Comparison of ENCODE assay signal across 8 mouse cellular contexts in the genomic region with DNA sequence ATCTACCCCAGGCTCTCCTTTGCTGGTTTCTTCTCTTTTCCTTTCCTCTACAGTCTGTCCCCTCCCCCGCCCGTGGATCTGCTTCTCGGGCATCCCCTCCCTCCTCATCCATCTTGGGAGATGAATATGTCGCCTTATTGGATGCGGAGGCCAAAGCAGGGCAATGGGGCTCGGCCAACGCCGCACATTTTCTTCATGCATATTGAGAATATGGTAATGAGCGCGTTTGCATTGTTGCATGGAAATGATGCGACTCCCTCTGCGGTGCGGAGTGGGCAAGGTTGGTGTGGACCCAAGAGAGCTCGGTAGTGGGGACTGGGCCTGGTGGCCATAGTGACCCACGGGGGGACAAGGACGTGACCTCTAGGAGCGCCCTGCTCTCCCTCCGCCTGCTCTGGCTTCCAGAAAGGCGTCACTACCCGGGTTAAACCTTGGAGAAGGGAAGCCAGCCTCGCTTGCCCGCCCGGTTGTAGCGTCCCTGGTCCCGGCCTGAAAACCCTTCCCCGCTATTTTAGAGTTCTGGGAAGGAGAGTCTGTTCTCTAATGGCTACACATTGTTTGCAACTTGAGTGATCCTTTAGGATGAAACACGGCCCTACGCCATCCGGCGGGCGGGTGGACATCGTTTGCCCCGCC. TPM values are rescaled to one million over a fixed set of nuclear protein-coding genes. Genes with fewer than 3 reads are reported as not detected.
DNase-seq lines count a peak whose midpoint lies in the region; ATAC-seq and TF ChIP-seq lines count a peak whose summit lies in the region.
"Had no signal": no experiment of that assay in that cellular context is flagged by ENCODE, and none has a peak within 500 bp of the region (broad histone marks: within the 10 kb centered on the region; RNA-seq: fewer than 3 reads in every experiment).

No protein-coding gene starts in this region.

- no peaks in the 10 kb centered on the region for H3K9me3 ChIP-seq in embryonic facial prominence, embryonic 11.5 days (replicated peaks; ENCODE audit: control insufficient read depth, low read length)
- H3K9me3 ChIP-seq in intestine, postnatal 0 days (ENCODE audit: control insufficient read depth), result no peaks in the 10 kb centered on the region
- no peaks in the 10 kb centered on the region for H3K9me3 ChIP-seq in midbrain, embryonic 10.5 days (replicated peaks)

- peak; percentile 22 for DNase-seq in ZHBTc4 (ENCODE audit: low read depth, low spot score)
- DNase-seq in embryonic facial prominence, embryonic 11.5 days (ENCODE audit: low spot score), result peak; percentile 41
- peak; percentile 74 for DNase-seq in midbrain, embryonic 10.5 days (ENCODE audit: low spot score)
- no peak for DNase-seq in thymus, postnatal 25 days
- no peak for DNase-seq in frontal cortex, postnatal 36 days (ENCODE audit: low spot score in 2 of 2)
- DNase-seq in left cerebral cortex, adult 2 months (ENCODE audit: extremely low spot score in 1 of 2, low spot score in 2 of 2), result no peak

- peaks cover 35% of the 10 kb centered on the region for H3K27me3 ChIP-seq in embryonic facial prominence, embryonic 11.5 days (ENCODE audit: control insufficient read depth, insufficient read depth, low read length)
- H3K27me3 ChIP-seq in intestine, postnatal 0 days (replicated peaks; ENCODE audit: control insufficient read depth, insufficient read depth, low read length), result peaks cover 82% of the 10 kb centered on the region
- H3K27me3 ChIP-seq in midbrain, embryonic 10.5 days (ENCODE audit: low read depth, poor library complexity, severe bottlenecking), result peaks cover 88% of the 10 kb centered on the region

- H3K36me3 ChIP-seq in embryonic facial prominence, embryonic 11.5 days (replicated peaks; ENCODE audit: control insufficient read depth, insufficient read depth, low read depth, low read length), result no peaks in the 10 kb centered on the region
- no peaks in the 10 kb centered on the region for H3K36me3 ChIP-seq in intestine, postnatal 0 days (ENCODE audit: control insufficient read depth, insufficient read depth)
- H3K36me3 ChIP-seq in midbrain, embryonic 10.5 days, result no peaks in the 10 kb centered on the region

- TF ChIP-seq CTCF in intestine, postnatal 0 days (IDR thresholded peaks at IDR 0.05; ENCODE audit: low read depth), result no peak
- TF ChIP-seq CTCF in left cerebral cortex, adult 2 months (IDR thresholded peaks at IDR 0.05), result no peak

- ATAC-seq in embryonic facial prominence, embryonic 11.5 days (replicated peaks; ENCODE audit: insufficient number of reproducible peaks, low FRiP score, low TSS enrichment, low read depth), result no peak
- no peak for ATAC-seq in intestine, postnatal 0 days

- peaks cover 7% of the 10 kb centered on the region for H3K4me1 ChIP-seq in embryonic facial prominence, embryonic 11.5 days (ENCODE audit: control insufficient read depth, insufficient read depth, low read length)
- 0 out of 2 replicates have a peak, but pooled peaks cover 4% of the 10 kb centered on the region for H3K4me1 ChIP-seq in intestine, postnatal 0 days (replicated peaks; ENCODE audit: control insufficient read depth, insufficient read depth, low read length)
- H3K4me1 ChIP-seq in midbrain, embryonic 10.5 days, result peaks cover 69% of the 10 kb centered on the region

- H3K4me3 ChIP-seq in embryonic facial prominence, embryonic 11.5 days (ENCODE audit: low read depth, low read length), result peak overlapping the region; percentile 28
- H3K4me3 ChIP-seq in intestine, postnatal 0 days (ENCODE audit: low read depth, low read length), result 0 out of 2 replicates have a peak overlapping the region, but pooled peaks have one; percentile 32
- peak overlapping the region; percentile 98 for H3K4me3 ChIP-seq in midbrain, embryonic 10.5 days
- no peak overlapping the region for H3K4me3 ChIP-seq in left cerebral cortex, adult 2 months

- peak overlapping the region; percentile 63 for H3K4me2 ChIP-seq in embryonic facial prominence, embryonic 11.5 days (ENCODE audit: low read depth, low read length)
- no peak overlapping the region for H3K4me2 ChIP-seq in intestine, postnatal 0 days (replicated peaks; ENCODE audit: low read depth)

- intact Hi-C loops in left cerebral cortex, adult 2 months (cut with DNase I), result loop anchor here (5.0 kb wide), 1 partner anchor 866 kb away; the partner anchor contains the start of gene Irx6

- 1% methylated on average over 33 of the region's 33 CpGs for WGBS in embryonic facial prominence, embryonic 11.5 days
- 5% methylated on average over 33 of the region's 33 CpGs for WGBS in intestine, postnatal 0 days
- WGBS in midbrain, embryonic 10.5 days, result 2% methylated on average over 33 of the region's 33 CpGs

- H3K9ac ChIP-seq in embryonic facial prominence, embryonic 11.5 days (replicated peaks; ENCODE audit: low read length), result peak overlapping the region; percentile 4; the same call in 1 of the 2 replicates
- H3K9ac ChIP-seq in intestine, postnatal 0 days (ENCODE audit: low read depth, low read length), result no peak overlapping the region

- H3K27ac ChIP-seq in embryonic facial prominence, embryonic 11.5 days (replicated peaks; ENCODE audit: low read depth, low read length), result no peak overlapping the region
- H3K27ac ChIP-seq in intestine, postnatal 0 days (ENCODE audit: low read depth, low read length), result no peak overlapping the region
- peak overlapping the region; percentile 95 for H3K27ac ChIP-seq in midbrain, embryonic 10.5 days (replicated peaks)
- H3K27ac ChIP-seq in left cerebral cortex, adult 2 months, result no peak overlapping the region

RNA-seq across cellular contexts. Expression of gene Irx3, which starts 4.3 kb away (rescaled TPM):
- polyA plus RNA-seq in embryonic facial prominence, embryonic 11.5 days (2014; fragmentation: Nextera tagmentation; extraction: Ambion mirVana), result 19.8 and 20.4 TPM in 2 replicates
- 0.29 and 0.60 TPM in 2 replicates for polyA plus RNA-seq in intestine, postnatal 0 days (2015; fragmentation: Nextera tagmentation; extraction: Ambion mirVana)
- 46.2 and 49.9 TPM in 2 replicates for polyA plus RNA-seq in midbrain, embryonic 10.5 days (2016; fragmentation: Nextera tagmentation; extraction: Ambion mirVana)
- under 1 TPM; 0.14 to 0.21 TPM for total RNA-seq in left cerebral cortex, adult 2 months (2021)
- total RNA-seq: neutrophil, adult 5-6 weeks had no signal

Comparison
In these comparisons a context has a peak if more than half of its experiments do, and no peak if none do; other contexts are left out.
1. DNase-seq: peak in ZHBTc4 (single experiment), embryonic facial prominence, embryonic 11.5 days (single experiment) and midbrain, embryonic 10.5 days (single experiment); none in thymus, postnatal 25 days (single experiment), frontal cortex, postnatal 36 days (0 of 2) and left cerebral cortex, adult 2 months (0 of 2).
2. RNA of gene Irx3, which starts 4.3 kb away (polyA plus RNA-seq): 46.2 to 49.9 TPM in midbrain, embryonic 10.5 days and 19.8 to 20.4 TPM in embryonic facial prominence, embryonic 11.5 days; 0.29 to 0.60 TPM in intestine, postnatal 0 days; every median in the first group is over 10 times any median in the second.